Mouse (Mus musculus) spleen, postnatal 14 days (tissue): ENCODE data around the gene Slc35g2.

ENCODE experiments used
- DNase-seq, 2 experiments: peaks; one replicate each; pipeline ENCODE4 v3.0.0; 2021 to 2022; ENCODE audit warnings: low spot score in 2 of 2

Slc35g2 gene

DNA sequence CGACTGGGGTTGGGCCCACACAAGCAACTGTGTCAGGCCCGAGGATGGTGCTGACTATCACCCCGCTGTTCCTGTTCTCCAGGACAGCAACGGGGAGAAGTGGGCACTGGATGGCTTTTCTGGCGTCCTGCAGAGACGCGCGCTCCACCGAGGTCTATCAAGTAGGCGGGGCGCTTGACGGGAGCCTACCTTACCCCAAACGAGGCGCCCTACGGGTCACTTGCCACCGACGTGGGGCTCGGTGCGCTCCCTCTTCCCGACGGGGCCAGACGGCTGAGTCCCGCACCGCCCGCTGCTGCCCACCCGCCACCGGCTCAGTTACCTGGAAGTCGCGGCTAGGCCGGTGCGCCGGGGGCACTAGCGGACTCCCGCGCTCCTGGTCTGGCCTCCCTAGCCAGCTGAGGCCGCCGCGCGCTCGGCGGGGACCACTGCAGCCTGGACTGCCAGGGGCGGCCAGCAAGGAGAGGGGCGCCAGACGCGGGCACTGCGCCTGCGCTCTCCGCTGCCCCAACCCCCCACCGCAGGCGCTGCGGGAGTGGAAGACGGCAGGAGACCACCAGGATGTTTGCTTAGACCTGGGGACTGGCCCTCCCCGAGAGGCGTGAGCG, at the start of gene Slc35g2:
TSS of gene Slc35g2 (minus strand) at position 465 of the 608 bp plus-strand sequence.
- DNase-seq: no peak

GRCm38 (mm10) chr9:100616947-100617346, 46.1 kb upstream of the Slc35g2 start:
- no peak for DNase-seq

- no peak for DNase-seq
Observed at GRCm38 (mm10) chr9:100613501-100614071, 42.7 kb upstream of the Slc35g2 start.

DNA sequence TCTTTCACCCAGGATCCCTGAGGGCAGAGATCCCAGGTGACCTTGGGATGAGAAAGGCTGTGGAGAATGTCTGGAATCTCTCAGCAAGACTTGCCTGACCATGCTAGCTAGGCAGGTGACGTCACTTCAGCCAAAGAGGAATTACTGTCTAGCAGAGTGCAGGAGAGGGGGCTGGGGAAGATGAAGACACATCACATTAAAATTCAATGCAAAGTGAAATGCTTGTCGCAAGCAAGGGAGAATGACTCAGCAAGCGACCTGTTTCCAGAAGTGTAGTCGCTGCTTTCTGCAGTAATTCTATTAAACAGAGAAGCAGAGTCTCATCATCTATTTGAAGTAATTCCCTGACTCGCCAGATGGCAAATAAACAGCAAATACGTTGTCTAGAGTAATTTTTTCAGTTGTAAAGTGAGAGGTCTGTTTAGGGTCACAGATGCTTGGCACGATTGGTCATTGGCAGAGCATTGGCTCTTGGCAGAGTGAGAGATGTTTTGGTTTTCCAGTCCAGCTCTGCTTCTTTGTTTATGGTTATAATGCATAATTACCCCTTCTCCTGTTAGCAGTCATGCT, 35.2 kb upstream of the Slc35g2 start:
- DNase-seq: no peak

GRCm38 (mm10) chr9:100605522-100605921, 34.6 kb upstream of the Slc35g2 start:
- DNase-seq: no peak

DNA sequence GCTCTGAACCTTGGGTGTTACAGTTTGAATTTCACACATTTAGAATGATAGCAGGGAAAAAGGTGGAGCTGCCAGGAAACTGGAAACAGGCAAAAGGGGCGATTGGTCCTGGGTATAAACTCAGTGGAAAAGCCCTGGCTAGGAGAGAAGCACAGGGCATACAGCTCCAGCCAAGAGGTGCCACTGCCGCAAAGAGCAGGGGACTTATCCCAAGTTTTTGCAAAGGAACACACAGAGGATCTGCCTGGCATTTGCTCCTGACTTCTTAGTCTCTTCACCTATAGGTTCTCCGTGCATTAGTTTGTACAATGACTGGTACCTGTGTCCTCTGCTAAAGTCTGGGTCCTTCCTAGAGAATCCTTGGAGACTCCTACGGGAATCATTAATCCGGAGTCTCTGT, 32.3 kb upstream of the Slc35g2 start:
- DNase-seq: no peak

- DNase-seq: no peak
Observed at GRCm38 (mm10) chr9:100602130-100602529, 31.2 kb upstream of the Slc35g2 start.

- no peak for DNase-seq
Observed at GRCm38 (mm10) chr9:100599761-100600328, 29.0 kb upstream of the Slc35g2 start.

GRCm38 (mm10) chr9:100597546-100597945, 26.7 kb upstream of the Slc35g2 start, which contains the start of gene Stag1:
Gene Stag1 (plus strand): TSS chr9:100597798.
- no peak for DNase-seq

- DNase-seq: no peak
Observed at GRCm38 (mm10) chr9:100596317-100596716, 25.4 kb upstream of the Slc35g2 start.

GRCm38 (mm10) chr9:100590462-100590861, 19.6 kb upstream of the Slc35g2 start:
- DNase-seq: no peak

DNA sequence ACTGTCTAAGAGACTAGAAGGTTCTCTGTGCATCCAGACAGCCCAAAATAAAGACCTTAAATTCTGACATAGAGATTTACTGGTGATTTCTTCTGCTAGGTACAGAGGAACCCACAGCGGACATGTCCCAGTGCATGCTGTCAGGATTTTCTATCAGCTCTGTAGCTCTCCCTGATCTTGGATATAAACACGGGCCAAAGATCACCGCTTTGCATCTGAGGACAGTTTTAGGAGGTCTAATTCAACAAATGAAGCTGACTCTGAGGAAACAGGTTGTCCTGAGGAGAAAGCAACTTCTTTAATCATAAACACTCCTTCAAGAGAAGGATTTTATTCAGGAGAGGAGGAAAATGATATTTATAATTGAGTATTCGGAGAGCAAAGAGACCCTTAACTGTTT, 13.1 kb upstream of the Slc35g2 start:
- DNase-seq: no peak

GRCm38 (mm10) chr9:100582883-100583575, 12.1 kb upstream of the Slc35g2 start:
- no peak for DNase-seq

- no peak for DNase-seq
Observed at GRCm38 (mm10) chr9:100581543-100582492, 10.9 kb upstream of the Slc35g2 start.

GRCm38 (mm10) chr9:100580196-100580740, 9.4 kb upstream of the Slc35g2 start:
- no peak for DNase-seq

DNA sequence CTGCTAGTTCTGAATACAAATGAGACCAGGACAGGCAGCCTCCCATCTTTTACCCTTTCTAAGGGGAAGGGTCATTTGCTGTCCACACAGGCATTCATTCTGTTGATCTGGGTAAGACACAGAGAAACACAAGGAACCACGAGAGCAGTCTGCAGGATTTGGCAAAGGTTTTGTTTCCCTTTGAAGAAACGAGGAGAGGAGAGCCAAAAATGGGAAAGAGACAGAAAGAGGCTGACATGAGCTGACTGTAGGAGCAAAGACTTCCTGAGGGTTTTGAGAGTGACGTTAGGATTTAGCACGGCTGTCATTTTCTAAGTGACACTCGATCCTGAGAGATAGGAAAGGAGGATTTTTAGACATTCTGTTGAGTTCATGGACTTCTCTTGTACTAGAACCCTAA, 3.1 kb upstream of the Slc35g2 start:
- DNase-seq: no peak

DNA sequence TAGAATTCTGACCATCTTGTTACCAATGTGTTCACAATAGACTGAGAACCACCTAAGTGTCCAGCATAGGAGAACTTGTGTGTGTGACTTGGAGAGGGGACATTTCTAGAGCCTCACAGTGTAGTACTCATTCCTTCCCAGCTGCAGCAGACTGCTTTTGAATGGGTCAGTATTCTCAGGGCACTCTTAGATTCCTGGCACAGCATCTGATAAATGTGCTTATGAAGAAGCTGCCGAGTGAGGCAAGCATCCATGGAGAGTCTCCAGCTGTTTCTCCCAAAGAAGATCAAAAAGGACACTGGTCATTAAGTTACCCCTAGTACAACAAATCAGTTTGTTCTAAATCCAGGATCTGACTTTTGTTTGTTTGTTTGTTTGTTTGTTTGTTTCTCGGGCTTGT, 2.4 kb upstream of the Slc35g2 start:
- DNase-seq: no peak

DNA sequence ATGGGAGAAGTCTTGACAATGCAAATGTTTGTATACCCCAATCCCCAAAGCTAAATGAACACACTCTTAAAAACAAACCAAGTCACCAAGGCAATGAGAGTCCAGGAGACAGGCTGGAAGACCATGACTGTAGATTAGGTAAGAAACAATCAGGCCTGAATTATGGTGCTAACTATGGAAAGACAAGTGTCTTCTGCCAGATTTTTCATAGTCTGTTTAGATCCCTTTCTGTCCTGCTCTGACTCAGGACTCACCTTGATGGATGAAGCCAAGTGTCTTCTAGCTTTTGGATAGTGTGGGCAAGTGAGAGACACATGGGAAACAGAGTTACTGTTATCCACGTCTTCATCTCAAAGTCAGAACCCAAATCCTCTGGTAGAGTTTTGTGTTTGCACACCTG, 621 bp upstream of the Slc35g2 start:
- no peak for DNase-seq

DNA sequence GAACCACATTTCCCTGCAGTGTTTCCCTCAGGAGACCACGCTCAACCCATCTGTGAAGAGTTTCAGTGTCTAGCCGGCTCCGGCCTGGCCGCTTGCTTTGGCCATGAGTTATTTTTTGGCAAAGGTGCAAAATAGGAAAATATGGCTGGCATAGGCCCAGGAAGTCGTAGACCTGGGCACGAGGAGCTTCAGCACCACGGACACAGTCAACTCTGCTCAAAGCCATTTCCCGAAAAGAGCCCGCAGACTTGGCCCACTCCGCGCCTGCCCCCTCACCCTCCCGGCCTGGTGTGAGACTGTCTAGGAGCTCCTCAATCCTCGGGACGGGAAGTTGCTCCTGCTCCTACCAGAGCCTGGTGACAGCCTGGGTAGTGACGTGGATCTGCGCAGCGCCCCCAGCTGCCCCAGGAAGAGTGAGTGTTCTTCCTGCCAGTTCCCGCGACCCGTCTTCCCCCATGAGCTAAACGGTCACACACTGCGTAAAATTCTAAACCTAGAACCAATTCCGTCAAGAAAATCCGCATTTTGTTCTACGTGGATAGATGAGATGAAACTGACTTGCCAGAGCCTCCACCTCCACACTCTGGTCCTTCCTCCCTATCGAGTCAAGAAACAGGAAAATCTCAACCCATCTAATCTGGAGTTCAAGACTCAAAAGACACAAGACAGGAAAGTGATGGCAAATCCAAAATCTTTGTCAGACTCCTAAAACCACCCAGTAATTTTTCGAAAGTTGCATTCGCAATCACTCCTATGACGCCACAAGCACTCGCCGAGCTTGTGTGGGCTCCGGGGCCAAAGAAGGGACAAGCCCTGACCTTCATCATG, 878 bp downstream of the Slc35g2 start:
- no peak for DNase-seq

DNA sequence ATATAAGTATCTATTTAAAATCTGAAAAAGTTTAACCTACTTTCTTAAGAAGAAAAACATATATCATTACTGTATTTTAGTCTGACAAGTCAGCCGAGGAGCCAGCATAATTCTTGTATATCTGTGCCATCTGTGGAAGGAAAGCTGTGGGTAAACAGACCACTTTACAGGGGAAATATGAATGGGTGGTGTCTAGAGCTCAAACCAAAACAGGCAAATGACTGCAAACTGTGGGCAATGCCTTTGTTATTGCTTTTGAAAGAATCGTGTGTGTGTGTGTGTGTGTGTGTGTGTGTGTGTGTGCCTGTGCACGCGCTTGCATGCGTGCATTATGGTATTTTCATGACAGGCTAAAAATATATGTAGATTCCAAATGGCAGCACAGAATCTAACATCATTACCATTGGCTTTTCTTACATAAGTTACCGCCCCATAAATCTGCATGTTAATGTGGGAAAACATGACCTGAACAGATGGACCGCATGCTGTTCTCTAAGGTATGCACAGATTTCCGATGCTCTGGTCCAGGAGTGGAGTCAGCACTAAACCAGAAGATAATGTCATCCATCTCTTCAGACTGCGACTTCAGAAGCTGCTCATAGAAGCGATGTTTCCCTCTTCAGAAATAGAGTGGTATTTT, 10.5 kb downstream of the Slc35g2 start:
- no peak for DNase-seq
